Mouse (Mus musculus) gastrocnemius, adult 2 months (tissue): Measurements from ENCODE around the gene Lrp5. TPM values are rescaled to one million over a fixed set of nuclear protein-coding genes. Genes with fewer than 3 reads are reported as not detected.
A peak's percentile ranks its signal among the peaks of the same experiment; 100 is the strongest.

ENCODE experiments used
- DNase-seq: peaks from one replicate; pipeline ENCODE4 v3.0.0; 2022
- H3K27ac ChIP-seq: fragments of 200-600 bp; 2 replicates; pipeline ENCODE4 v1.8.1; 2022; ENCODE audit warnings: mild to moderate bottlenecking
- H3K4me3 ChIP-seq: fragments of 200-600 bp; 2 replicates; pipeline ENCODE4 v1.8.1; 2022; ENCODE audit warnings: mild to moderate bottlenecking, moderate library complexity
- CTCF ChIP-seq: fragments of 200-600 bp; IDR thresholded peaks from 2 replicates; pipeline ENCODE4 v1.8.1; 2022; ENCODE audit warnings: antibody characterized with exemption, mild to moderate bottlenecking, moderate library complexity
- intact Hi-C: fragments of 180-260 bp; cut with DNase I; formaldehyde crosslinking; loops from one replicate; pipeline ENCODE4 v1.15.1; 2025
- total RNA-seq, 2 experiments: library from RNA; stranded (reverse); gene quantifications; 2 replicates each; pipeline ENCODE4 v1.2.3; 2021

The Lrp5 gene
- total RNA-seq, 2 experiments from 2014 or later, result 21.4 to 30.4 TPM

- Histone ChIP-seq H3K4me3 (peak overlapping the region; percentile 96), H3K27ac (peak overlapping the region; percentile 89)
- DNase-seq, result no peak
- TF ChIP-seq CTCF, result no peak
- intact Hi-C loops, result no loop called here
Measured at GRCm38 (mm10) chr19:3709013-3709787, 22.8 kb upstream of the Lrp5 start.

GRCm38 (mm10) chr19:3708078-3709012 lies 22.0 kb upstream of the Lrp5 start, which contains the start of gene 1810055G02Rik:
Gene 1810055G02Rik (plus strand): TSS chr19:3708293.
- DNase-seq, result peak; percentile 99
- Histone ChIP-seq H3K4me3 (peak within 1 kb of the TSS; percentile 96), H3K27ac (peak within 1 kb of the TSS; percentile 89)
- TF ChIP-seq CTCF, result peak; percentile 22; the same call in 1 of the 2 replicates
- intact Hi-C loops, result no loop called here

DNA sequence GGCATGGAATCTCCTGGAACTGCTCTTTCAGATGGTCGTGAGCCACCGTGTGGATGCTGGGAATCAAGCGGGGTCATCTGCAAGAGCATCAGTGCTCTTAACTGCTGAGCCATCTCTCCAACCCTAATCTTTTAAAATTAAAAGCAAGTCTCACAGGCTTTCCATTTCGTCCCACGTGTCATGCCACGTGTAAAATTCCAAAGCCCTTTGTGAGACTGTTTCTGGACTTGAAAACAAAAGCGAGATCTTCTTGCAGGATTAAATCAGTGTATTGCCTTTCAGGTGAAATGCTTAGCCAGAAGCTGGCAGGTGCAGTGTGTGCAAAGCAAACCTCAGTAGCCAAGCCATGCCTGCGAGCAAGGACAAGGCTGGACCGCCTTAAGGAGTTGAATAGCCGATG lies 21.2 kb upstream of the Lrp5 start:
- TF ChIP-seq CTCF, result no peak
- Histone ChIP-seq H3K4me3 (peak overlapping the region; percentile 96), H3K27ac (peak overlapping the region; percentile 89)
- DNase-seq, result no peak
- intact Hi-C loops, result no loop called here

DNA sequence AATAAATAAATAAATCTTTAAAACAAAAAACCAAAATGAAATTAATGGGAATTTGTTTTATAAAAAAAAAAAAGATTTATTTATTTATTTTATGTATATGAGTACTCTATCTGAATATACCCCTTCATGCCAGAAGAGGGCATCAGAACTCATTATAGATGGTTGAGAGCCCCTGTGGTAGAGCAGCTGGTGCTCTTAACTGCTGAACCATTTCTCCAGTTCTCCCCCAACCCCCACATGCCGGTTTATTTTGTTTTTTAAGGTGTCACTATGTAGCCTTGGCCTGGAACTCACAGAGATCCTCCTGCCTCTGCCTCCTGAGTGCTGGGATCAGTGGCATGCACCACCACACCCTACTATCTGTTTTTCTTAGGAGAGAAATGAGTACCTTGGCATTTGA lies 19.9 kb upstream of the Lrp5 start:
- Histone ChIP-seq H3K4me3 (no peak overlapping the region), H3K27ac (no peak overlapping the region)
- peak; percentile 12 for DNase-seq
- peak; percentile 47 for TF ChIP-seq CTCF
- intact Hi-C loops, result no loop called here

- intact Hi-C loops, result loop anchor here (5.0 kb wide), 1 partner anchor 80 kb away; no protein-coding TSS in a partner anchor
- Histone ChIP-seq H3K27ac (no peak overlapping the region), H3K4me3 (no peak overlapping the region)
- no peak for DNase-seq
- TF ChIP-seq CTCF, result no peak
Measured at GRCm38 (mm10) chr19:3702460-3702859, 16.1 kb upstream of the Lrp5 start.

DNA sequence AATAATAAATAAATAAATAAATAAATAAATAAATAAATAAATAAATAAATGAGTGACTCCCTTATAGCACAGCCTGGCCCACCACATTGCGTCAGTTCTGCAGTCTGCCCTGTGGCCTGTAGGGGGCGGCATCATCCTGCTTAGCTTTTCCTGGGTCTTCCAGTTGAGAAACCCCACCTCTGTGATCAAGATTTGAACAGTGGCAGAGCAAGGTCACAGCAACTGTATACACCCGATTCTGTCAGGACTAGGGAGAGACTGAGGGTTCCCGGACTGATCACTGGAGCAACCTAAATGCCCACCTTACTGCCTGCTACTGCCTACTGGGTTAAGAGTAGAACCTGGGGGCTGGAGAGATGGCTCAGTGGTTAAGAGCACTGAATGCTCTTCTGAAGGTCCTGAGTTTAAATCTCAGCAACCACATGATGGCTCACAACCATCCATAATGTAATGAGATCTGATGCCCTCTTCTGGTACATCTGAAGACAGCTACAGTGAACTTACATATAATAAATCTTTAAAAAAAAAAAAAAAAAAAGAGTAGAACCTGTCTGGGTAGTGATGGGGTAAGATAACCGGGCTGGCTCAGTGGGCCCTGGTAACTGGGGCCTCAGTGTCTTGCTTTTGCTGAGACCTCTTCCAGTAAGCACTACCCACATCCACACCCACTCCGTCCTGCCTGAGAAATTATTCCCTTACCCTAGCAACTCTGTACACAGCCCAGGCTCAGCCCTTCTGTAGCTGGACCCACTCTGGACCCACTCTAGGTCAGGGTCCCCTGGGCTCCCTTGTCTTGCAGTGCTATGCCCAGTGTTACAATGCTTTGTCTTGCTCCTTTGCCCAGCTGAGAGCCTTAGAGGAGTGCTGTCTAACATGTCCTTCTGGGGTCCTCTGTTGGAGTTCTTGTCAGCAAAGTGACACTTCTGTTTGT lies 13.4 kb upstream of the Lrp5 start:
- Histone ChIP-seq H3K4me3 (no peak overlapping the region), H3K27ac (no peak overlapping the region)
- intact Hi-C loops, result loop anchor here (2.0 to 5.0 kb wide), 3 partner anchors 19 to 77 kb away; no protein-coding TSS in a partner anchor
- TF ChIP-seq CTCF, result peak; percentile 82
- DNase-seq, result peak; percentile 86

GRCm38 (mm10) chr19:3698035-3698434 lies 11.7 kb upstream of the Lrp5 start:
- H3K4me3 ChIP-seq, result no peak overlapping the region
- DNase-seq, result no peak
- intact Hi-C loops, result loop anchor here (2.0 to 5.0 kb wide), 2 partner anchors 21 to 41 kb away; no protein-coding TSS in a partner anchor
- no peak overlapping the region for H3K27ac ChIP-seq
- TF ChIP-seq CTCF, result no peak

- no peak for TF ChIP-seq CTCF
- no peak overlapping the region for H3K27ac ChIP-seq
- no peak for DNase-seq
- no peak overlapping the region for H3K4me3 ChIP-seq
- intact Hi-C loops, result loop anchor here (5.0 kb wide), 1 partner anchor 39 kb away; no protein-coding TSS in a partner anchor
Measured at GRCm38 (mm10) chr19:3695976-3696375, 9.6 kb upstream of the Lrp5 start.

DNA sequence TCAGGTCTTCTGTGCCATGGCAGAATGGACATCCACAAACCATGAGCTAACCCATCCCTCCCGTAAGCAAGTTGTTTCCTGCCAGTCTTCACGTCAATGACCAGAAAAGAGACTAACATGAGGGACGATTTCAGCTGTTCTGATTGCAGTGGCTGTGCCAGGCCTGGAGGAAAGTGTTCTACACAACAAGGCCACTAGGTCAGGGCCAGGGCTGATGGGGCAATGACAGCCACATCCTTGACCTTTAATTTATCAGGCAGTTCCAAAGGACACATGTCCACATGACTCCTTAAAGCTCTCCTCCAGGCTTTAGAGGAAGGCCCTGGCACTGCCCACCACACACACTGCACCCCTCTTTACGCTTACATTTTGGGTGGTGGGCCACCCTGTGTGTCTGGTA lies 9.1 kb upstream of the Lrp5 start:
- no peak overlapping the region for H3K27ac ChIP-seq
- intact Hi-C loops, result loop anchor here (5.0 kb wide), 1 partner anchor 38 kb away; no protein-coding TSS in a partner anchor
- H3K4me3 ChIP-seq, result no peak overlapping the region
- no peak for DNase-seq
- TF ChIP-seq CTCF, result no peak

DNA sequence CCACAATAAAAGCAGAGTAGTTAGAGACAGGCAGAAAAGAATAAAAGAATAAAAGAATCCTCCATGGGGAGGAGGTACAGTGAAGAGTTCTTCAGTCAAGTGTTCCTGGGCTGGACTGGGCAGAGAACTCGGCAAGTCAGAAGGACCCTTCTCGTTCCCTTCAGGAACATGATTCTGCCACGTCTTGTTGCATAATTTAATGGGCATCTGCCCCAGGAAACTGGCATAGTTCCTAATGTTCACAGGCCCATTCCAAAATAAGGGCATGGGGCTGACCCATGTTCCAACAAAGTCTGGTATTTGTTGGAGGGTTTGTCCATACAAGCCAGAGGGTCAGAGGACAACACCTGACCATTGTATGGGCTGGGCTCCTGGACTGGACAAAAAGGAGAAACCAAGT lies 8.6 kb upstream of the Lrp5 start:
- no peak overlapping the region for H3K27ac ChIP-seq
- no peak for DNase-seq
- no peak overlapping the region for H3K4me3 ChIP-seq
- TF ChIP-seq CTCF, result no peak
- intact Hi-C loops, result loop anchor here (5.0 kb wide), 1 partner anchor 38 kb away; no protein-coding TSS in a partner anchor

DNA sequence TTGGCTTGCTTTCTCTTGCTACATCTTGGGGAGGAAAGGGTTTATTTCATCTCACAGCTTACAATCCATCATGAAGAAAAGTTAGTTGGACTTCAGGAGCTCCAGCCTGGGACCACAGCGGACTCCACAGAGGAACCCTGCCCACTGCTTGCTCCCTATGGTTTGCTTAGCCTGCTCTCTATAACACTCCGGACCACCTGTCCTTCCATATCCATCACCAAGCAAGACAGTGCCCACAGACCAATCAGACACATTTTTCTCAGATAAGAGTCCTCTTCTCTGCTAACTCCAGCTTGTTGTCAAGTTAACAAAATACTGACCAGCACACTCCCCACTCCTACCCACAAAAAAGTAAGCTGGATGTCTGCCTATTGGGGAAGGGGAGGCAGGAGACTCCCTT lies 8.1 kb upstream of the Lrp5 start:
- no peak overlapping the region for H3K27ac ChIP-seq
- no peak overlapping the region for H3K4me3 ChIP-seq
- no peak for DNase-seq
- intact Hi-C loops, result no loop called here
- TF ChIP-seq CTCF, result no peak
